Mouse (Mus musculus): ENCODE results near the gene Crim1. TPM values are rescaled to one million over a fixed set of nuclear protein-coding genes. Genes with fewer than 3 reads are reported as not detected.
A peak's percentile ranks its signal among the peaks of the same experiment; 100 is the strongest.

Gene Crim1
- polyA plus RNA-seq, 1 experiment: 3.2 TPM

DNA sequence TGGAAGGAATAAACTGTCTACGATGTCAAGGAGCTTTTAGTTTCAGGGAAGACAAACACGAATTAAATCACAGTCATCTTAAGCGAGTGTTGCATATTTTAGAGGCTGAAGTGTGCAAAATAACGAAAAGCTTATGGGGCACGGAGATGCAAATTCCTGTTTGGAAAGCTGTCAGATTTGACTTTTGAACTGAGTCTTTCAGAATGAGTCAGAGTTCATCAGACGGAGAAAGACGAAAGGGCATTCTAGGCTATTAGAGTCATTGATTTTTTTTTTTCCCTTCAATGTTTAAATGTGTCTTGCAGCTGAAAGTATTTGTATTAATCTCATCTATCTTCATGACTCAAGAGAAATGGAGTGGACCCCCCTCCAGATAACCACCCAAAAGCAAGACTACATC lies 92.3 kb downstream of the Crim1 start:
- no peak overlapping the region for H3K4me3 ChIP-seq (replicated peaks)
- peaks cover 40% of the 10 kb centered on the region for H3K4me1 ChIP-seq
- TF ChIP-seq GATA1 (IDR thresholded peaks at IDR 0.05; ENCODE audit: borderline replicate concordance, low read length) (no peak), FLI1 (IDR thresholded peaks at IDR 0.05; ENCODE audit: low read length) (no peak)
- peaks cover 14% of the 10 kb centered on the region for H3K36me3 ChIP-seq (replicated peaks; ENCODE audit: low read length)
- H3K9me3 ChIP-seq: no peaks in the 10 kb centered on the region
- H3K27me3 ChIP-seq (replicated peaks): no peaks in the 10 kb centered on the region

DNA sequence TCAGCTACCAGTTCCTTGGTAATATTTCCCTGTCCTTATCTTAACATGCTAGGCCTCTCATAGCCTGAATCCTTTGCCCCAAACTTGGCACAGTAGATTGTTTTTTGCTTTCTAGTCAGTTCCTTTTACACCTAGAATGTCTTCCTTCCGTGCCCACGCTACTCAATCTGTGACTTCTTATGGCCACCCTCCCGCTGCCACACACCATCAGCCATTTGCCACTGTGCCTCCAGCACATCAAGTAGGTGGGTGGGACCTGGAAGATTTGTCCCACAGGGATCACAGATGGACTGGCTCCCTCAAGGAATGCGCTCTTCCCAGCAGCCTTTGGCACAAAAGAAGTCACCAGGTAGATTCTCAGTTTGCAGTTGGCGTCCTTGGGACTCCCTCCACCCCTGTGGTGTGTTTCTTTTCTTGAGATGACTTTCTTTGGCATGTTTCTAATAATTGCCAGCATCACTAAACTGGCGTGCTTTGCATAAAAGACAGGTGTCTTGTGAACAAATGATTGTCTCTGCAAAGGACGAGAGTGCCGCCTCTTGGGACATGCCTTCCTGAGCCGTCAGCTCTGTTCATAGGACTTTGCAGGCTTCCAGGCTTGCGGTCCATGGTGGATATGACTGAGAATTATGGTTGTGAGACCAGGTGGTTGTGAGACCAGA lies 92.9 kb downstream of the Crim1 start:
- Histone ChIP-seq H3K36me3 (replicated peaks; ENCODE audit: low read length) (peaks cover 13% of the 10 kb centered on the region), H3K9me3 (no peaks in the 10 kb centered on the region), H3K27me3 (replicated peaks) (no peaks in the 10 kb centered on the region), H3K4me1 (peaks cover 40% of the 10 kb centered on the region), H3K4me3 (replicated peaks) (no peak overlapping the region)
- TF ChIP-seq FLI1 (IDR thresholded peaks at IDR 0.05; ENCODE audit: low read length) (no peak), GATA1 (IDR thresholded peaks at IDR 0.05; ENCODE audit: borderline replicate concordance, low read length) (no peak)

DNA sequence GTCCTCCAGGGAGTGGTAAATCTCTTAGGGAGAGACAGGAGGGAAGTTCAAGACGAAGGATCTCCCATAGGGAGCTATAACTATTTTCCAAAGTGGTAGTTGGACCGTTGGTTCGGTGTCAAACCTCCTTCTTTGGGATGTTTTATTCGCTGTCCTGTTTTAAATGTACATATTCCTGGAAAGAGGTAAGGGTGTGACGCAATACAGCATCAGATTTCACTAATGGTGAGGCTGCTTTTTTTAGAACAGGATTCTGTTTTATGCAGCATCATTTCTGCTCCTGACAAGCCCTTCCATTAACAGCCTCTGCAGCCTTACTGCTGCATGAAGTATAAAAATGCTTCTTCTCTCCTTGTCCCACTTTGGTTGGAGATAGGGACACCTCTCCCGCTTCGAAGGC lies 95.9 kb downstream of the Crim1 start:
- Histone ChIP-seq H3K9me3 (no peaks in the 10 kb centered on the region), H3K4me1 (peaks cover 52% of the 10 kb centered on the region), H3K4me3 (replicated peaks) (no peak overlapping the region), H3K36me3 (replicated peaks; ENCODE audit: low read length) (peaks cover 15% of the 10 kb centered on the region), H3K27me3 (replicated peaks) (no peaks in the 10 kb centered on the region)
- TF ChIP-seq GATA1 (IDR thresholded peaks at IDR 0.05; ENCODE audit: borderline replicate concordance, low read length) (no peak), FLI1 (IDR thresholded peaks at IDR 0.05; ENCODE audit: low read length) (no peak)

DNA sequence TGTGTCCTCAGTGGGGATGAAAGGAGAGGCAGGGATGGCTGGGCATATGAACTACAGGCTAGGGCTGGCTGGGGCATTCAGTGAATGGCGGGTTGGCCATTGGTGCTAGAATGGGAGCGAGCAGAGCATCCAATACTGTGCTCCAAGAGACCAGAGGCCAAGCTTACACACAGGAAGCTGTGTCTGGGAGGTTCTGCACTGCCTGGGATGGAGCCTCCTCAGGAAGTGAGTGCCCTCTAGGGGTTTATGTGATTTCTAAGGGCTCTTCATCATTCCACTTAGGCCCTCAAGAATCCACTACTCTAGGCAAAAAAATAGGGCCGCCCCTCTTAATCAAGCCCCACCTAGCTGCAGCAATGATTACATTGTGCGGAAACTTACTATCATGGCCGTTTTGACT lies 98.1 kb downstream of the Crim1 start:
- Histone ChIP-seq H3K4me1 (peaks cover 72% of the 10 kb centered on the region), H3K36me3 (replicated peaks; ENCODE audit: low read length) (peaks cover 11% of the 10 kb centered on the region)

DNA sequence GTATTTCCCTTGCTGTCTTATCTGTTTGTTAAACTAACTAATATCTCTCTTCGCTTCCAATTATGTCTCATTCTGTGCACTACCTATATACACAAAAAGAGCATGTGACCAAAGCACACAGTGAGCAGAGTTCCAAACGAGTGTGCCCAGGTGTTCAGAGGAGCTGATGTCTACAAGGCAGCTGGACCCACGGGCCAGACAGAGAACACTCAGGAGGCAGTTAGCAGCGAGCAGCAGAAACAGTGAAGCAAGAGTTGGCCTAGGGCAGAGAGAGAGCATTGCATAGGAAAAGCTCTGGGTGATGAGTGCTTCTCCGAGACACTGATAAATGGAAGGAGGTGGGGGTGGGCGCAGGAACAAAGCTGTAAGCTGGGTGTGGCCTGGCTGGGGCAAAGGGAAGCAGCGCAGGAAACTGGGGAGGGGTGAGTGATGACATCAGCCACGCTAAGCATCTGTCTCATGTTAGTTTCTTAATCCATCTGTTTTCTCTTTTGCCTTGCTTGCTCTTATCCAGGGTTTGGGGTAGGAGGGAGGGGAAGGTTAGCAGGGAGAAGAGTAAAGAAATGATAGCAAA lies 99.0 kb downstream of the Crim1 start:
- no peaks in the 10 kb centered on the region for H3K27me3 ChIP-seq (replicated peaks)
- H3K4me1 ChIP-seq: peaks cover 81% of the 10 kb centered on the region
- H3K36me3 ChIP-seq (replicated peaks; ENCODE audit: low read length): peaks cover 15% of the 10 kb centered on the region
- no peaks in the 10 kb centered on the region for H3K9me3 ChIP-seq
- no peak overlapping the region for H3K4me3 ChIP-seq (replicated peaks)
- no peak for TF ChIP-seq FLI1 (IDR thresholded peaks at IDR 0.05; ENCODE audit: low read length)
- TF ChIP-seq GATA1 (IDR thresholded peaks at IDR 0.05; ENCODE audit: borderline replicate concordance, low read length): no peak

More for the DNA sequence above, 98.1 kb downstream of the Crim1 start:
- no peaks in the 10 kb centered on the region for H3K9me3 ChIP-seq
- no peaks in the 10 kb centered on the region for H3K27me3 ChIP-seq (replicated peaks)
- no peak overlapping the region for H3K4me3 ChIP-seq (replicated peaks)
- TF ChIP-seq FLI1 (IDR thresholded peaks at IDR 0.05; ENCODE audit: low read length): no peak
- TF ChIP-seq GATA1 (IDR thresholded peaks at IDR 0.05; ENCODE audit: borderline replicate concordance, low read length): no peak

DNA sequence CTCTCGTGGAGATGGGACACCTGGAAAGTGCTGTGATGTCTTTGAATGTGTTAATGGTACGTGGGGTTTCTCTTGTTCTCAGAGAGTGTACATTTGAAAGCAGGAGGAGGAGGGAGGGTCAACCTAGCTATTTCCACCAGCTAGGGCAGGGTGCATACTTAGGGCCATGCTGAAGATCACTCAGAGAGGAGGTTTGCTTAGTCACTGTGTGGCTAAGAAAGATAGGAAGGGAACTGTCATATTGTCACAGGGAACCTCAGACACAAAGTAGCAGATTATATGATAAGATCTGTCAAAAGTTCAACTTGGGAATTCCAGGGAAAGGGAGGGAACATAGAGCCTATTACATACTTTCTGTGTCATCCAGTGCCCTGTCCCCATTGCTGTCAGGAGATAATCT lies 103.0 kb downstream of the Crim1 start:
- peaks cover 62% of the 10 kb centered on the region for H3K4me1 ChIP-seq
- peak overlapping the region; percentile 10 for H3K4me3 ChIP-seq (replicated peaks)
- no peak for TF ChIP-seq GATA1 (IDR thresholded peaks at IDR 0.05; ENCODE audit: borderline replicate concordance, low read length)
- H3K9me3 ChIP-seq: no peaks in the 10 kb centered on the region
- H3K27me3 ChIP-seq (replicated peaks): no peaks in the 10 kb centered on the region
- H3K36me3 ChIP-seq (replicated peaks; ENCODE audit: low read length): peaks cover 26% of the 10 kb centered on the region

DNA sequence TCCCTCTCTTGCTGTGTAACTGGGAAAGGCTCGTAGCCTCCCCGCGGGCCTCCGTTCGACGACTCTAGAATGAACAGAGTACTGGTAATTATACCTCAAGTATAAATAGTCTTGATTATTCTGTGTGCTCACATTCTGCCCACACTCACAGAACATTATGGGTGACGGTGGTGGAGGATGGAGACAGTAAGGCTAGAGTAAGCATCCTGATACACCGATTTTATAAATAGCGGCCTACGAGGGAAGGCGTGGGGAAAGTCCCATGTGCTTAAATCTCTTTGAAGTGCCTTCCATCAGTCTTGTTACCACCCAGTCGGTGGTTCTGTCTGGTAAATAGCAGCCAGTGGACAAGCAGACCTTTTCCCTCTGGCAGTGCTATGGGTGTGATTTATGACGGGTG lies 104.0 kb downstream of the Crim1 start:
- Histone ChIP-seq H3K27me3 (replicated peaks) (no peaks in the 10 kb centered on the region), H3K9me3 (no peaks in the 10 kb centered on the region), H3K4me1 (peaks cover 52% of the 10 kb centered on the region), H3K36me3 (replicated peaks; ENCODE audit: low read length) (peaks cover 30% of the 10 kb centered on the region), H3K4me3 (replicated peaks) (no peak overlapping the region)
- no peak for TF ChIP-seq FLI1 (IDR thresholded peaks at IDR 0.05; ENCODE audit: low read length)
- TF ChIP-seq GATA1 (IDR thresholded peaks at IDR 0.05; ENCODE audit: borderline replicate concordance, low read length): no peak

DNA sequence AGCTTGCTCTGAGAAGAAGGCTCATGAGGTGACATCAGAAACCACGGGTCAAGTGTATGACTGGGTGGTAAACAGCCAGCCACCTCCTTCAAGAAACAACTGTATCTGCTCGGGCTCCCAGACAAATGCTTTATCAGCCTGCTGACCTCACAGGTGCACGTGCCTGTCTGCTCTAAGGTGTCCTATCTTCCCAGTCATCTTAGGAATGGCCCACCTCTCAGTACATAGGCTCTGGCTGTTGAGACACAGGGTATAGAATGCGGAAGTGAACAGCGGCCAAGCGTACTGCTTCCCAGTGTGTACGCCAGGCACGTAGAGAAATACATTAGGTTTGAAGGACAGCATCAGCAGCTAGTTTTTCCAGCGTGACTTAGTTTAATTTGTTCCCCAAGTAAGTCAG lies 106.4 kb downstream of the Crim1 start:
- H3K9me3 ChIP-seq: no peaks in the 10 kb centered on the region
- TF ChIP-seq FLI1 (IDR thresholded peaks at IDR 0.05; ENCODE audit: low read length) (no peak), GATA1 (IDR thresholded peaks at IDR 0.05; ENCODE audit: borderline replicate concordance, low read length) (no peak)
- peaks cover 33% of the 10 kb centered on the region for H3K36me3 ChIP-seq (replicated peaks; ENCODE audit: low read length)
- H3K4me1 ChIP-seq: peaks cover 34% of the 10 kb centered on the region
- no peak overlapping the region for H3K4me3 ChIP-seq (replicated peaks)
- no peaks in the 10 kb centered on the region for H3K27me3 ChIP-seq (replicated peaks)

DNA sequence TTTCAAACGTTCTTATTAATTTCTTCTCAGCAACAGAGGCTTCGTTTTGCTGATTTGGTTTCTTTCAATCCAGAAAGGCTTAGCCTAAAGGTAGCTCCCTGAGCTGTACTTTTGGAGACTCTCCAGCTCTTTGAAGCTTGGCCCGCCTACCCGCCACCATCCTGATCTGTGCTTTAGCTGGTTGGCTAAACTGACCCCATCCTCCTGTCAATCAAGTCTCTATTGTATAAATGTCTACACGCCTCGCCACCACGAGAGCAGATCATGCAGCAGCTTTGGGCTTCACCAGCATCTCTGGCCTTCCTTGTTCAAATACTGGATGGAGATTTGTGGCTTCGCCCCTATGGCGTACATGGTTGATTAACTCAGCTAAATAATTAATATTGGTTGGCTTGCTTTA lies 108.2 kb downstream of the Crim1 start:
- TF ChIP-seq FLI1 (IDR thresholded peaks at IDR 0.05; ENCODE audit: low read length): no peak
- no peak for TF ChIP-seq GATA1 (IDR thresholded peaks at IDR 0.05; ENCODE audit: borderline replicate concordance, low read length)
- peaks cover 21% of the 10 kb centered on the region for H3K4me1 ChIP-seq
- H3K9me3 ChIP-seq: no peaks in the 10 kb centered on the region
- no peak overlapping the region for H3K4me3 ChIP-seq (replicated peaks)
- peaks cover 37% of the 10 kb centered on the region for H3K36me3 ChIP-seq (replicated peaks; ENCODE audit: low read length)
- no peaks in the 10 kb centered on the region for H3K27me3 ChIP-seq (replicated peaks)

DNA sequence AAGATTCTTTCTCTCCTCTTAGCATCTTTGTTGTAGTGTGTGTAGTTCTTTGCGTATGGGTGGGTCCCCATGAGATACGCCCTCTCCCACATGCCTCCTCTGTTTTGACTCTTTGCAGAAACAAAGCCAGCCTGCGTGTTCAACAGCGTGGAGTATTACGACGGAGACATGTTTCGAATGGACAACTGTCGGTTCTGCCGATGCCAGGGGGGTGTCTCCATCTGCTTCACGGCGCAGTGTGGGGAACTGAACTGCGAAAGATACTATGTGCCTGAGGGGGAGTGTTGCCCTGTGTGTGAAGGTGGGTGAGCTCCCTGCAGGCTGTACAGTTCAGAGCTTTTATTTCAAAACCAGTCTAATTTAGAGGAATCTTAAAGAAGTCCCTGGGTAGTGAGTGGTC lies 113.0 kb downstream of the Crim1 start:
- Histone ChIP-seq H3K9me3 (no peaks in the 10 kb centered on the region), H3K4me1 (peaks cover 21% of the 10 kb centered on the region), H3K27me3 (replicated peaks) (no peaks in the 10 kb centered on the region), H3K4me3 (replicated peaks) (no peak overlapping the region), H3K36me3 (replicated peaks; ENCODE audit: low read length) (peaks cover 41% of the 10 kb centered on the region)
- no peak for TF ChIP-seq GATA1 (IDR thresholded peaks at IDR 0.05; ENCODE audit: borderline replicate concordance, low read length)
